Mouse (Mus musculus): ENCODE measurements at regions not wholly inside any gene's neighbourhood (a gene's known extent, or its start where the extent isn't known, plus 50 kb on each side); places are given as distances from the start of the nearest gene placed in this dataset.
A peak's percentile ranks its signal among the peaks of the same experiment; 100 is the strongest.

GRCm38 (mm10) chr12:6211266-6211665 is 835.8 kb upstream of the Klhl29 start:
- no peak for DNase-seq (ENCODE audit: low read depth, low spot score)

GRCm38 (mm10) chr12:6189232-6189631 is 813.8 kb upstream of the Klhl29 start:
- no peak for DNase-seq (ENCODE audit: low read depth, low spot score)

- DNase-seq (ENCODE audit: low read depth, low spot score), result no peak
These were observed 793.3 kb upstream of the Klhl29 start for GRCm38 (mm10) chr12:6168795-6169194.

- DNase-seq (ENCODE audit: low read depth, low spot score), result no peak
These were observed 778.8 kb upstream of the Klhl29 start for GRCm38 (mm10) chr12:6154287-6154686.

- no peak for DNase-seq (ENCODE audit: low read depth, low spot score)
These were observed 776.0 kb upstream of the Klhl29 start for GRCm38 (mm10) chr12:6151476-6151875.

- DNase-seq (ENCODE audit: low read depth, low spot score), result no peak
These were observed 757.0 kb upstream of the Klhl29 start for GRCm38 (mm10) chr12:6132451-6132850.

GRCm38 (mm10) chr12:6119557-6119956 is 744.1 kb upstream of the Klhl29 start:
- no peak for DNase-seq (ENCODE audit: low read depth, low spot score)

- no peak for DNase-seq (ENCODE audit: low read depth, low spot score)
These were observed 739.8 kb upstream of the Klhl29 start for GRCm38 (mm10) chr12:6115254-6115653.

GRCm38 (mm10) chr12:6097295-6097694 is 721.8 kb upstream of the Klhl29 start:
- no peak for DNase-seq (ENCODE audit: low read depth, low spot score)

GRCm38 (mm10) chr12:6087627-6088350 is 712.3 kb upstream of the Klhl29 start:
- DNase-seq (ENCODE audit: low read depth, low spot score), result no peak

GRCm38 (mm10) chr12:6087071-6087470 is 711.6 kb upstream of the Klhl29 start:
- peak; percentile 45 for DNase-seq (ENCODE audit: low read depth, low spot score)

GRCm38 (mm10) chr12:6046866-6047689 is 671.6 kb upstream of the Klhl29 start:
- no peak for DNase-seq (ENCODE audit: low read depth, low spot score)

GRCm38 (mm10) chr12:6046110-6046509 is 670.6 kb upstream of the Klhl29 start:
- no peak for DNase-seq (ENCODE audit: low read depth, low spot score)

- peak; percentile 63 for DNase-seq (ENCODE audit: low read depth, low spot score)
These were observed 666.8 kb upstream of the Klhl29 start for GRCm38 (mm10) chr12:6042326-6042725.

- no peak for DNase-seq (ENCODE audit: low read depth, low spot score)
These were observed 648.6 kb upstream of the Klhl29 start for GRCm38 (mm10) chr12:6024111-6024510.

- DNase-seq (ENCODE audit: low read depth, low spot score), result no peak
These were observed 647.0 kb upstream of the Klhl29 start for GRCm38 (mm10) chr12:6022490-6022889.

- no peak for DNase-seq (ENCODE audit: low read depth, low spot score)
These were observed 625.5 kb upstream of the Klhl29 start for GRCm38 (mm10) chr12:6000961-6001360.

GRCm38 (mm10) chr12:5997366-5997765 is 621.9 kb upstream of the Klhl29 start:
- no peak for DNase-seq (ENCODE audit: low read depth, low spot score)

GRCm38 (mm10) chr12:5996672-5997071 is 621.2 kb upstream of the Klhl29 start:
- no peak for DNase-seq (ENCODE audit: low read depth, low spot score)

GRCm38 (mm10) chr12:5983937-5984610 is 608.6 kb upstream of the Klhl29 start:
- peak; percentile 8 for DNase-seq (ENCODE audit: low read depth, low spot score)

GRCm38 (mm10) chr12:5982096-5982495 is 606.6 kb upstream of the Klhl29 start:
- no peak for DNase-seq (ENCODE audit: low read depth, low spot score)

- no peak for DNase-seq (ENCODE audit: low read depth, low spot score)
These were observed 600.4 kb upstream of the Klhl29 start for GRCm38 (mm10) chr12:5975926-5976325.

All from forelimb bud, embryonic 11.5 days (tissue).